Mouse (Mus musculus) liver, embryonic 14.5 days (tissue): Measurements from ENCODE around the gene Hipk3. TPM values are rescaled to one million over a fixed set of nuclear protein-coding genes. Genes with fewer than 3 reads are reported as not detected.

ENCODE experiments used
- ATAC-seq: fragments of 200-750 bp; cut with Nextera tagmentation; 2 replicates; pipeline ENCODE4 v1.8.0; 2017; ENCODE audit warnings: moderate number of reproducible peaks, mild to moderate bottlenecking, moderate library complexity; ENCODE audit not compliant: insufficient read depth
- DNase-seq, 3 experiments: peaks; one replicate each; pipeline ENCODE4 v3.0.0-alpha.2; 2012 to 2013; ENCODE audit warnings: low read depth in 3 of 3, low spot score in 3 of 3
- H3K27ac ChIP-seq: fragments of 300-500 bp; sonication (generic); 2 replicates; pipeline ENCODE4 v1.5.1; 2014; ENCODE audit warnings: moderate library complexity, mild to moderate bottlenecking, control low read depth, inconsistent platforms
- H3K27me3 ChIP-seq: fragments of 300-500 bp; sonication (generic); 2 replicates; pipeline ENCODE4 v1.6.1; 2014; ENCODE audit warnings: mild to moderate bottlenecking, low read length, moderate library complexity; ENCODE audit not compliant: control insufficient read depth, insufficient read depth
- H3K36me3 ChIP-seq: fragments of 300-500 bp; sonication (generic); replicated peaks from 2 replicates; pipeline ENCODE4 v1.6.1; 2014; ENCODE audit warnings: low read depth; ENCODE audit not compliant: control insufficient read depth, insufficient read depth
- H3K4me1 ChIP-seq, 2 experiments: fragments of 200-500 bp in 1 of 2; fragments of 300-500 bp in 1 of 2; sonication (generic) in 1 of 2; replicated peaks; 2 replicates each; pipeline ENCODE4 v1.6.1; 2012 to 2014; ENCODE audit warnings: antibody characterized with exemption in 1 of 2, inconsistent platforms in 1 of 2, low read length in 1 of 2; ENCODE audit not compliant: control insufficient read depth in 2 of 2, insufficient read depth in 2 of 2
- H3K4me2 ChIP-seq: fragments of 300-500 bp; sonication (generic); 2 replicates; pipeline ENCODE4 v1.6.1; 2014; ENCODE audit warnings: low read depth, mild to moderate bottlenecking, control low read depth, moderate library complexity
- H3K4me3 ChIP-seq, 2 experiments: fragments of 200-500 bp in 1 of 2; fragments of 300-500 bp in 1 of 2; sonication (generic) in 1 of 2; 2 replicates each; pipeline ENCODE4 v1.5.1; 2012 to 2014; ENCODE audit warnings: low read depth in 2 of 2, low read length in 2 of 2, mild to moderate bottlenecking in 2 of 2, control low read depth in 1 of 2, inconsistent platforms in 1 of 2, moderate library complexity in 1 of 2; ENCODE audit not compliant: insufficient read depth in 1 of 2
- H3K9ac ChIP-seq: fragments of 300-500 bp; sonication (generic); replicated peaks from 2 replicates; pipeline ENCODE4 v1.6.1; 2014; ENCODE audit warnings: mild to moderate bottlenecking, control low read depth, moderate library complexity
- H3K9me3 ChIP-seq: fragments of 300-500 bp; sonication (generic); 2 replicates; pipeline ENCODE4 v1.6.1; 2016; ENCODE audit warnings: low read length, mixed read lengths; ENCODE audit not compliant: control insufficient read depth
- CTCF ChIP-seq: IDR thresholded peaks from 2 replicates; pipeline ENCODE4 v1.5.1; 2016; ENCODE audit warnings: antibody characterized with exemption, low read depth, control low read depth
- EP300 ChIP-seq: IDR thresholded peaks from 2 replicates; pipeline ENCODE4 v1.6.1; 2016; ENCODE audit warnings: antibody characterized with exemption, low read depth
- WGBS: fragments of 180-500 bp; shearing (Covaris S2); extraction: QIAGEN DNeasy Blood & Tissue Kit; methylation state at CpG from one replicate; pipeline ENCODE4 v1.1.7; 2014; ENCODE audit not compliant: insufficient replicate concordance; 5-methylcytosine and 5-hydroxymethylcytosine counted together
- polyA plus RNA-seq, 2 experiments: library from polyadenylated mRNA; depleted of rRNA in 1 of 2; stranded (reverse) in 1 of 2; unstranded in 1 of 2; fragments of >200 nt; fragmentation: Nextera tagmentation in 1 of 2; extraction: Ambion mirVana in 1 of 2; gene quantifications; 2 replicates each; pipeline versions ENCODE4 v1.2.1 to v1.2.3; 2012 to 2014

Hipk3 gene
- polyA plus RNA-seq, 2 experiments, result 7.0 to 8.2 TPM

DNA sequence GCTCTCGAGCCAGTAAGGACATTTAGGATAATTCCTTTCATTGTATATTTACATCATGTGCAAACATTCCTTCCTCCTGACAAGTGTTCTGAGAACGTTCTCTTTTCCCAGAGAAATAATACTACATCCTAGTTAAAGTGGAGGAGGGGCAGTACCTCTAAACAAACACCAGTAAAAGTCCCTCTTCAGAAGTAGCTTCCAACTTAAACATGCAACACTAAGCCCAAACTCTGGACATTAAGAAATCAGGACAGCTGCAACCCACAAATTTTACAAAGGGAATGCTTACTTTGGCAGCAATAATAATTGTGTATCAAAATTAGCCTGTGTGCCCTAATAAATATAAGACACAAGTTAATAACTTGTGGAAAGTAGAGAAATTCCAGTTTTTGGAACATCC is 3.5 kb downstream of the Hipk3 start:
- no peak overlapping the region for H3K9ac ChIP-seq
- no peaks in the 10 kb centered on the region for H3K27me3 ChIP-seq
- no peaks in the 10 kb centered on the region for H3K36me3 ChIP-seq
- no peak for TF ChIP-seq CTCF
- TF ChIP-seq EP300, result no peak
- no peaks in the 10 kb centered on the region for H3K9me3 ChIP-seq
- H3K4me1 ChIP-seq, result peaks cover 6 to 9% of the 10 kb centered on the region in 2 experiments
- no peak for ATAC-seq
- DNase-seq, result no peak
- 66% methylated on average over 2 of the region's 2 CpGs for WGBS
- H3K4me3 ChIP-seq, result no peak overlapping the region
- H3K4me2 ChIP-seq, result no peak overlapping the region
- H3K27ac ChIP-seq, result no peak overlapping the region

DNA sequence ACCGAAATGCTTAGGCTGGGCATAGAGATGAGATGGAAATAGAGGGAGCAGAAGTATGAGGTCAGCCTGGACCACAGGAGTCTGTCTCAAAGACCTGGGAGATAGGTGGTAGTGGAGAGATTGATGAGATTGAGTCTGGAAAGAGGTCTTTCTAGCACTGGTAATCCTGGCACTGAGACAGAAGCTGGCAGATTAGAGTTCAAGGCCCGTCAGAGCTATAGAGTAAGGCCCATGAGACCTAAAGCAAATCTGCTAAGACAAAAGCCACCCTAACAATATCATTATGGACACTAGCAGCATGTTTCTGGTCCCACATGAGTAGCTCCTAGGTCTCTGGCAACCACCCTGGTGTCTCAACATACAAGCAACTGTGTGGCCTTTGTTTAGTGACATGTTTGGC is 4.4 kb downstream of the Hipk3 start:
- H3K27me3 ChIP-seq, result no peaks in the 10 kb centered on the region
- DNase-seq (no peak), ATAC-seq (no peak)
- no peak overlapping the region for H3K27ac ChIP-seq
- no peak overlapping the region for H3K4me3 ChIP-seq
- H3K36me3 ChIP-seq, result no peaks in the 10 kb centered on the region
- 75% methylated on average over 2 of the region's 2 CpGs for WGBS
- no peak overlapping the region for H3K9ac ChIP-seq
- H3K4me2 ChIP-seq, result no peak overlapping the region
- H3K9me3 ChIP-seq, result no peaks in the 10 kb centered on the region
- TF ChIP-seq EP300 (no peak), CTCF (no peak)
- peaks cover 2 to 6% of the 10 kb centered on the region in 2 experiments for H3K4me1 ChIP-seq

DNA sequence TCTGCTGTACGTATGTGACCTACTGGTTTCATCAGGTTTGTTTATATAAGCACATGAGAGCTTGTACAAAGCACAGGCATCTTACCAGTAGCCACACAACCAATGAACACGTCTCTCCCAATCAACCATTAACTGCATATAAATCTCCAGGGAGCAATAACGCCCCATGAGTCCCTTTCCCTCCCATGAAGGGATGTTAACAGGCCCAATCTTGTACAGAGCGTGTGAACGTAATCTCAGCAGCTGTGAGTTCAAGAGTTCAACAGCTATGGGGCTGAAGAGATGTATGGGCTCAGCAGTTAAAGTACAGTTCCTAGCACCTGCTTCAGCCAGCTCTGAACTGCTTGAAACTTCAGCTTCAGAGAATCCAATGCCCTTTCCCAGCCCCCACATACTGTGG is 9.8 kb downstream of the Hipk3 start:
- Histone ChIP-seq H3K36me3 (no peaks in the 10 kb centered on the region), H3K4me2 (no peak overlapping the region), H3K9me3 (no peaks in the 10 kb centered on the region), H3K4me3 (no peak overlapping the region), H3K9ac (no peak overlapping the region), H3K27me3 (no peaks in the 10 kb centered on the region), H3K4me1 (peaks cover 4 to 8% of the 10 kb centered on the region in 2 experiments), H3K27ac (no peak overlapping the region)
- no peak for TF ChIP-seq CTCF
- TF ChIP-seq EP300, result no peak
- DNase-seq (no peak), ATAC-seq (no peak)
- WGBS, result 71% methylated on average over 5 of the region's 5 CpGs

DNA sequence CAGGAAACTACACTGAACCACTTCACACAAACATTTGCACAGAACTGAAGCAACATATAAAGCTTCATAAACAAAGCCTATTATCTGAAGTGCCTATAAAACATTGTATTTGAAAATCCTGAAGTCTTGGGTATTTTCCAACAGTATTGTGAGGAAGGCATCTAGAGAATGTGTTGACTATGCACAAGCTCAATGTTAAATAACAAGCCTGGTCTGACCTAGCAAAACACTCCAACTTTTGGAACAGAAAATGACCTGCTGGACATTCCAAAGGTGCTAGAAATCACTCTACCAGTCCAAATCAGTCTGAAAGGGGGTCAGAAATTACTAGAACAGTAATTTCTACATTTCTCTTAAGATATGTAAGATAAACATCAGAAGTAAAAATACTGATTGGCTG is 12.1 kb downstream of the Hipk3 start:
- ATAC-seq, result no peak
- DNase-seq, result no peak
- no peaks in the 10 kb centered on the region for H3K27me3 ChIP-seq
- TF ChIP-seq EP300 (no peak), CTCF (no peak)
- no peak overlapping the region for H3K9ac ChIP-seq
- no peak overlapping the region for H3K4me2 ChIP-seq
- H3K9me3 ChIP-seq, result no peaks in the 10 kb centered on the region
- H3K4me3 ChIP-seq, result no peak overlapping the region
- H3K36me3 ChIP-seq, result no peaks in the 10 kb centered on the region
- peaks cover 4 to 8% of the 10 kb centered on the region in 2 experiments for H3K4me1 ChIP-seq
- H3K27ac ChIP-seq, result no peak overlapping the region

DNA sequence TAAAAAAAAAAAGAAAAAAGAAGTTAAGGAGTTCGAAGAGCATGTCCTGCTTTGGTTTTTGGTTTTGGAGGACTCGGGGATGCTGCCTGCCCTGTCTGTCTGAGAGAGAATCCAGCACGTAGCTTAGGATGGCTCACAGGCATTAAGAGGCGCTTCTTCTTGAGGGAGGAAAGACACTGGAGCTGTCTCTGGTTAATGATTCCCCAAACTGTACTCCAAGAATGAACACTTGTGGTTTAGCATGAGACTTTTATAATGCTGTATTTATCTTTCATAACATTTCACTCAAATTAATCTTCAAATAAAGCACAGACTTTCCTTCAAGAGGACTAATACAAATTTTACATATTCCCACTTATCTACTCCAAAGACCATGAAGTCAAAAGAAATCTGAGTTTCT is 15.2 kb downstream of the Hipk3 start:
- Histone ChIP-seq H3K27ac (no peak overlapping the region), H3K4me3 (no peak overlapping the region), H3K27me3 (no peaks in the 10 kb centered on the region), H3K4me2 (no peak overlapping the region), H3K9me3 (no peaks in the 10 kb centered on the region), H3K9ac (no peak overlapping the region), H3K36me3 (no peaks in the 10 kb centered on the region), H3K4me1 (peaks cover 4 to 8% of the 10 kb centered on the region in 2 experiments)
- ATAC-seq (no peak), DNase-seq (no peak)
- WGBS, result 69% methylated on average over 4 of the region's 4 CpGs
- TF ChIP-seq CTCF (no peak), EP300 (no peak)
